Mouse (Mus musculus) embryonic fibroblast, embryonic 13.5 days (primary cell): ENCODE results near the gene Morn3.

Experiments used
- CTCF ChIP-seq: IDR thresholded peaks from 2 replicates; pipeline ENCODE4 v1.5.1; 2011; ENCODE audit warnings: mild to moderate bottlenecking, control low read depth, low read length, moderate library complexity, borderline replicate concordance; ENCODE audit not compliant: insufficient read depth
- POLR2A ChIP-seq: IDR thresholded peaks from 2 replicates; pipeline ENCODE4 v1.6.1; 2011; ENCODE audit warnings: low read depth, mild to moderate bottlenecking, control low read depth, low read length, moderate library complexity

GRCm38 (mm10) chr5:123038115-123038514 lies 8.7 kb downstream of the Morn3 start:
- TF ChIP-seq POLR2A (no peak), CTCF (no peak)
